Mouse (Mus musculus): ENCODE data around the gene Cplx2.

The Cplx2 gene

DNA sequence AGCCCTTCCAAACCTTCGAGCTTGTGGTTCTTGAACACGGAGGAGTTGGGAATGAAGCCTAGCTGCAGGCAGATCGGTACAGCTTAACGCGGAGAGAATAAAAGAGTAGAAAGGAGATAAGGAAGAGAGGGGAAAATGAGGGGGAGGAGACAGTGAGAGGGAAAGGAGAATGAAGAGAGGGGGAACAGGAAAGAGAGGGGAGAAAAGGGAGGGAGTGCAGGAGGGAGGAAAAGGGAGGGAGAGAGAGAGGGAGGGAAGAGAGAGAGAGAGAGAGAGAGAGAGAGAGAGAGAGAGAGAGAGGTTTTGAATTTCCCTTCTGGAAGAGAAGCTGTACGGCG is at the start of gene Cplx2:
TSS of gene Cplx2 (plus strand) at position 301 of the 338 bp plus-strand sequence.
- no peak for DNase-seq (ENCODE audit: low read depth)

- DNase-seq (ENCODE audit: low read depth), result no peak
These were observed 48.5 kb upstream of the Cplx2 start for GRCm38 (mm10) chr13:54322396-54323306.

- DNase-seq (ENCODE audit: low read depth), result no peak
These were observed 47.6 kb upstream of the Cplx2 start for GRCm38 (mm10) chr13:54323307-54324165.

DNA sequence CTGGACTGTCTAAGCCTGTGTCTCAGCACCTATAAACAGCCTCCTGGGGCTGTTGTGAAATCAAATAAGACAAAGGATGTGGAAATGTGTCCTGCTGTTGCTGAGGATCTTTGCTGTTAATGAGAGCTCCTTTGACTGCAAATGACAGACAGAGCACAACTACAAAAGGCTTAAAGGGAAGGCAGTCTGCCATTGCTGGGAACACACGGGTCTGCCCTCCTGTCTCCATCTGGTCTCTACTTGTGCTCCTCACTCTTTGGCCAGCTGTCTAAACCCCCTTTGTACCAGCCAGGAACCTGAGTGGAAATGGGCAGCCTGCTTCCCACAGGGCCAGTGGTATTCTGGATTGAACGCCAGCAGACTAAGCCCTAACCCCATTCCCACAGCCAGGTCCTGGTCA is 47.0 kb upstream of the Cplx2 start:
- no peak for DNase-seq (ENCODE audit: low read depth)

DNA sequence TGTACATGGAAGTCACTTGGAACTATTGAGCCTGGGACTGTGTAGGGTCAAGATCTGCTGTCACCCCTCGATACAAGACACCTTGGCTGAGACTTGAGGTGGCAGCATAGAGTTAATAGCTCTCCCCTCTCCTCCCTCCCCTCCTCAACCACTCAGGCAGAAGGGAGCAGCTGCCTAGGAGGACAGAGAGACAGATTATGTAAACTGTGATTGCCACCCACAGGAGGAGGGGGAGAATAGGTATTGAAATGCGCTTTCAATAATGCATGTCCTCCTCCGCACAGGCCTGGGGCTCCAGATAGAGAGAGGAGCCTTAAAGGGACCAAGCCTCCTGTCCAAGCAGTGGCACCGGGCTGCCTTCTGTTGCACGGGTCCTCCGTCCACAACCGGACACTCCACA is 45.3 kb upstream of the Cplx2 start:
- no peak for DNase-seq (ENCODE audit: low read depth)

DNA sequence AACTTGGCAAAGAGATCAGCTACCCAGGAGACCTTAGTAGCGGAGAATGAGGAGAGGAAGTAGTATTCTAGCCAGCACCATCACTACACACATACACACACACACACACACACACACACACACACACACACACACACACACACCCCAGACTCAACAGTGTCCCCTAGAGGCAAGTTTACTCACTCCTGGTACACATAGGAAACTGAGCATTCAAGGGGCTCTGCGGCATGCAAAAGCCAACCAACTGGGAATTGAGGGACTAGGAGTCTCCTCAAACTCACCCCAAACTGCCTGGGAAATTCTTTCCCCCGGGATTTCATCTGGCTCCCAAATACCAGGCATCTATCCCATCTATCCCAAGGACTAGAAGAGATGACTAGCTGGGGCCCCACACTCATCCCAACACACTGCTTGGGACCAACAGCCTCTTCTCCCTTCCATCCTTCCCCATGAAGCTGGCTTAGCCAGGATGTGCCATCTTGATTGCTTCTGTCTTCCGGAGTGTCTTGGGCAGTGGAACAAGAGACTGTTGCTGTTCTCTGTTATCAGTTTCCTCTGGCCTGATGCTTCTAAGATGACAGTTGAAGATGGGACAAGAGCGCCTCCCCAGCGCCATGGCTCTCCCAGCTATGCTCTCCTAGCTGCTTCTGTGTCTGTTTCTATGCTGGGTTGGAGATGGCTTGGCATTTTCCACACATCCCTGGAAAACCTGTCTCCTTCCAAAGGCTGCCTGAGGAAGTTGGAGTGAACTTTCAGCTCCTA is 44.3 kb upstream of the Cplx2 start:
- no peak for DNase-seq (ENCODE audit: low read depth)

DNA sequence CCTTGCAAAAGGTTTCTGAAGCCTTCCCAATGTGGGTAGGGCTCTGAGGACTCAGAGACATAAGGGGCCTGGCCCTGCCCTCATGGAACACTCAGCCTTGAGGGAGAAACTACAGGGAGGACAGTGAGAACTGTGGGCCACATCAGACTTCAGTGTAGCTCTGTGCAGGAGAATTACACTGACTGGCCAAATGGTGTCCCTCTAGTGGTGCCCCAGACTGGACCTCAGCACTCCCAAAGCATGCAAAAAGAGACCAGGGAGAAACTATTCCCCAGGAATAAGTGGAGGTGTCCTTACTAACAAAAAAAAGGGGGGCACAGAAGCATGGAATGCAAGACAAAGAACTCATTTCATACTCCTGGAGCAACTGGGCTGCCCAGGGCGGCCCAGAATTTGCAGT is 43.1 kb upstream of the Cplx2 start:
- DNase-seq (ENCODE audit: low read depth), result no peak

- DNase-seq (ENCODE audit: low read depth), result no peak
These were observed 42.1 kb upstream of the Cplx2 start for GRCm38 (mm10) chr13:54328954-54329490.

DNA sequence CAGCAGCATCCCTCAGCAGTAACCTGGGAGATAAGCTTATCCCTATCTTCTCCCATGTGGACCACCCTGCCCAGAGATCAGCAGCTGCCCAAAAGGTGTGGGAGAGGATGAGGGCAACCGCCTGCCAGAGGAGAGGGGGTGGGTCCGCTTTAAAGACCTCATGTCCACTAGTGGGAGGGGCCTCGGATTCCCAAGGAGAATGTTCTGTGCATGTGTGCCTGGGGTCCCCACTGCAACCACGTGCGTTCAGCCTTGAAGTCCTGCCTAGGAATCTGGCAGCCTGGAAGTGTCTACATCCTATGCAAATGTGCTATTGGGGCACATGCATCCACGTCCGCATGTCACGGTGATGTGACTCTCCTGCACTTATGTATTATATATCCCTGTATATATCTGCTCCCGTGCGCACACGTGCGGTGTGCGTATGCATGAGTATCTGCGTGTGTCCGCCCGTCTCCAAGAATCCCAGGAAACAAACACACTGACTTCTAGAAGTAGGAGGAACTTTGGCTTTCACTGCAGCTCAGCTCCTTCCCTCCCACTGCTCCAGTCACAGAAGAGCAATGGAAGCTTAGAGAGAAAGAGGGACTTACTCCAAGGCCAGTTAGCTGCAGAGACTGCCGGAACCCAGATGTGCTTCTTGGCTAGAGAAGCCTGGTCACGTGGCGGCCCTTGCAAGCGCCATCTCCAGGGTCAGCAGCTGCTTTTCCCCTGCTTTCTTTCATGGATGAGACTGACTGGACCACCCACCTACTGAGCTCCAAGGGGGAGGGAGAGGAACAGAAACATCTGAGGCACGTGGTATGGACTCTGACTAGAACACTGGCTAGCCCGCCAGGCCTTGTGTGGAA is 39.1 kb upstream of the Cplx2 start:
- DNase-seq (ENCODE audit: low read depth), result no peak

GRCm38 (mm10) chr13:54332921-54333477 is 38.1 kb upstream of the Cplx2 start:
- DNase-seq (ENCODE audit: low read depth), result no peak

- no peak for DNase-seq (ENCODE audit: low read depth)
These were observed 34.1 kb upstream of the Cplx2 start for GRCm38 (mm10) chr13:54337058-54337457.

GRCm38 (mm10) chr13:54337541-54337940 is 33.6 kb upstream of the Cplx2 start:
- no peak for DNase-seq (ENCODE audit: low read depth)

- DNase-seq (ENCODE audit: low read depth), result no peak
These were observed 32.3 kb upstream of the Cplx2 start for GRCm38 (mm10) chr13:54338815-54339214.

DNA sequence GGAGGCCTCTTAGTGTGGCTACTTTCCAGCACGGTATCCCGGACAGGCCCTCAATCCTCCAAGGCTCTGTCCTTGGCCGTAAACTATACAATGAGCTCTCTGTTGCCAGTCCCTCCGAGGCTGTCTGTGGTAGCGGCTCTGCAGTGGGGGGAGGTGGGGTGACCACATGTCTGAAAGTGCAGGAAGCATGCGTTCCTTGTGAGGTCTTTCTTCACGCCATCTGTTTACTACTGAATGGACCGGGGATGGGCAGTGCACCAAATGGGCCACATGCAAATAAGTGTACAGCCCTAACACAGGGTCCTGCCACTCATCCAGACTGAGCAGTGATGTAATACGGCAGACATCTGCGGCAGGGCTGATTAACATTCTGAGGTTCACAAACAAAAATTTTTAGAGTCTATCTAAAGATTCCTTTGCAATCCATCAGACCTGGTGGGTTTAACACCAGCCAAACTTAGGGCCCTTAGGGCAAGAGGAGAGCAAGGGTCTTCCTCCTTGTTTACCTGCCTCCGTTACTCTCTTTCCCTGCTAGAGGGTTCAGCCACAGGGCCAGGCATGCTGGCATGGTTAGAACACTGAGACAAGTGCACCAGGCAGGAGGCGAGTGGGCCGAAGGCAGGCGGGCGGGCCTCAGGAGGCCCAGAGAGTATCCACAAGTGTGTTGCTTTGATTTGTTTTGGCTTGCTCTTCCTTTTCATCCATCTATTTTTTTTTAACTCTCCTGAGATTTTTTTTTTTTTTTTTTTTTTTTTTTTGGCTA is 25.1 kb upstream of the Cplx2 start:
- no peak for DNase-seq (ENCODE audit: low read depth)

- DNase-seq (ENCODE audit: low read depth), result no peak
These were observed 23.1 kb upstream of the Cplx2 start for GRCm38 (mm10) chr13:54348011-54348410.

GRCm38 (mm10) chr13:54349126-54349759 is 21.9 kb upstream of the Cplx2 start:
- DNase-seq (ENCODE audit: low read depth), result no peak

GRCm38 (mm10) chr13:54357420-54357819 is 13.7 kb upstream of the Cplx2 start:
- DNase-seq (ENCODE audit: low read depth), result no peak

DNA sequence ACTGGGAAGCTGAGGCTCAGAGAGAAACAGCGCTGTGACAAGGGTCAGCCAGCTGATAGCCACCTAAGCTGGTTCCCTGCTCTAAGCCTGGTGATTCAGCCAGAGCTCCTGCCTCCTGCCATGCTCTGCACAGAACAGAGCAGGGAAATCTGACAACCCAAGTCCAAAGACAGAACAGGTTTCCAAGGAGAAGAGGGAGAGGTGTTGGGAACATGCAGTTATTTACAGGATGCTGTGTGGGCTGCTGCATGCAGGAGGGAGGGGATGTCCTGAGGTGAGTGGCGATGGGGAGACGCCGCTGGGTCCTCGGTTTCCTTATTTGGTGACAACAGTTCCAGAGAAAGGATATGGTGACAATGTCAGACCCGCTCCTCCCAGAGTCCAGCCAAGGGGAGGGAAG is 12.0 kb upstream of the Cplx2 start:
- DNase-seq (ENCODE audit: low read depth), result no peak

- DNase-seq (ENCODE audit: low read depth), result no peak
These were observed 6.5 kb upstream of the Cplx2 start for GRCm38 (mm10) chr13:54364686-54365085.

- no peak for DNase-seq (ENCODE audit: low read depth)
These were observed 3.4 kb upstream of the Cplx2 start for GRCm38 (mm10) chr13:54367758-54368157.

All from c-Kit-positive CD71-negative TER-119-negative erythroid progenitor cells, embryonic 14.5 days (primary cell).